Mouse (Mus musculus): ENCODE data around the gene Krt75. TPM values are rescaled to one million over a fixed set of nuclear protein-coding genes. Genes with fewer than 3 reads are reported as not detected.
A peak's percentile ranks its signal among the peaks of the same experiment; 100 is the strongest.

The Krt75 gene
- polyA plus RNA-seq (2012; rRNA removed), result not detected in 2 replicates

GRCm38 (mm10) chr15:101573796-101574345 is at the start of gene Krt75:
TSS of gene Krt75 (minus strand) at chr15:101573904.
- DNase-seq (ENCODE audit: extremely low spot score in 1 of 2, low spot score in 1 of 2), result no peak

GRCm38 (mm10) chr15:101599123-101599522 is 25.4 kb upstream of the Krt75 start:
- DNase-seq (ENCODE audit: extremely low spot score in 1 of 2, low spot score in 1 of 2), result no peak

GRCm38 (mm10) chr15:101588216-101588615 is 14.5 kb upstream of the Krt75 start:
- DNase-seq (ENCODE audit: extremely low spot score in 1 of 2, low spot score in 1 of 2), result no peak

GRCm38 (mm10) chr15:101584456-101584855 is 10.8 kb upstream of the Krt75 start:
- DNase-seq (ENCODE audit: extremely low spot score in 1 of 2, low spot score in 1 of 2), result no peak

GRCm38 (mm10) chr15:101583211-101583965 is 9.7 kb upstream of the Krt75 start:
- DNase-seq (ENCODE audit: extremely low spot score in 1 of 2, low spot score in 1 of 2), result no peak

GRCm38 (mm10) chr15:101581701-101582100 is 8.0 kb upstream of the Krt75 start:
- DNase-seq (ENCODE audit: extremely low spot score in 1 of 2, low spot score in 1 of 2), result peak; percentile 18 to 57

- no peak for DNase-seq (ENCODE audit: extremely low spot score in 1 of 2, low spot score in 1 of 2)
These were observed 1.8 kb upstream of the Krt75 start for GRCm38 (mm10) chr15:101575506-101575905.

GRCm38 (mm10) chr15:101567780-101568179 is 5.9 kb downstream of the Krt75 start:
- no peak for DNase-seq (ENCODE audit: extremely low spot score in 1 of 2, low spot score in 1 of 2)

GRCm38 (mm10) chr15:101562850-101563249 is 10.9 kb downstream of the Krt75 start, which contains the start of gene Krt90:
TSS of gene Krt90 (minus strand) at chr15:101562950.
- no peak for DNase-seq (ENCODE audit: extremely low spot score in 1 of 2, low spot score in 1 of 2)

GRCm38 (mm10) chr15:101558034-101558646 is 15.6 kb downstream of the Krt75 start:
- DNase-seq (ENCODE audit: extremely low spot score in 1 of 2, low spot score in 1 of 2), result no peak

GRCm38 (mm10) chr15:101553169-101553568 is 20.5 kb downstream of the Krt75 start:
- peak in 1 of 2 experiments; percentile 38 for DNase-seq (ENCODE audit: extremely low spot score in 1 of 2, low spot score in 1 of 2)

- DNase-seq (ENCODE audit: extremely low spot score in 1 of 2, low spot score in 1 of 2), result no peak
These were observed 21.5 kb downstream of the Krt75 start for GRCm38 (mm10) chr15:101552188-101552587.

- no peak for DNase-seq (ENCODE audit: extremely low spot score in 1 of 2, low spot score in 1 of 2)
These were observed 23.1 kb downstream of the Krt75 start, which contains the start of gene Krt82 for GRCm38 (mm10) chr15:101550567-101550966. TSS of gene Krt82 (minus strand) at chr15:101550667.

- no peak for DNase-seq (ENCODE audit: extremely low spot score in 1 of 2, low spot score in 1 of 2)
These were observed 29.2 kb downstream of the Krt75 start for GRCm38 (mm10) chr15:101544478-101544877.

- no peak for DNase-seq (ENCODE audit: extremely low spot score in 1 of 2, low spot score in 1 of 2)
These were observed 31.2 kb downstream of the Krt75 start for GRCm38 (mm10) chr15:101542543-101542942.

GRCm38 (mm10) chr15:101538580-101538900 is 35.2 kb downstream of the Krt75 start:
- no peak for DNase-seq (ENCODE audit: extremely low spot score in 1 of 2, low spot score in 1 of 2)

- DNase-seq (ENCODE audit: extremely low spot score in 1 of 2, low spot score in 1 of 2), result peak in 1 of 2 experiments; percentile 22
These were observed 35.7 kb downstream of the Krt75 start for GRCm38 (mm10) chr15:101537864-101538579.

GRCm38 (mm10) chr15:101536054-101536850 is 37.5 kb downstream of the Krt75 start:
- peak in 1 of 2 experiments; percentile 26 for DNase-seq (ENCODE audit: extremely low spot score in 1 of 2, low spot score in 1 of 2)

GRCm38 (mm10) chr15:101532720-101533119 is 41.0 kb downstream of the Krt75 start, which contains the start of gene Krt84:
TSS of gene Krt84 (minus strand) at chr15:101532820.
- DNase-seq (ENCODE audit: extremely low spot score in 1 of 2, low spot score in 1 of 2), result no peak

GRCm38 (mm10) chr15:101522556-101523232 is 51.0 kb downstream of the Krt75 start:
- DNase-seq (ENCODE audit: extremely low spot score in 1 of 2, low spot score in 1 of 2), result no peak

All from frontal cortex, adult 2 months (tissue).